Mouse (Mus musculus) embryonic fibroblast, embryonic 13.5 days (primary cell): ENCODE results near the gene Hip1r.

Experiments used
- CTCF ChIP-seq: IDR thresholded peaks from 2 replicates; pipeline ENCODE4 v1.5.1; 2011; ENCODE audit warnings: mild to moderate bottlenecking, control low read depth, low read length, moderate library complexity, borderline replicate concordance; ENCODE audit not compliant: insufficient read depth
- POLR2A ChIP-seq: IDR thresholded peaks from 2 replicates; pipeline ENCODE4 v1.6.1; 2011; ENCODE audit warnings: low read depth, mild to moderate bottlenecking, control low read depth, low read length, moderate library complexity

DNA sequence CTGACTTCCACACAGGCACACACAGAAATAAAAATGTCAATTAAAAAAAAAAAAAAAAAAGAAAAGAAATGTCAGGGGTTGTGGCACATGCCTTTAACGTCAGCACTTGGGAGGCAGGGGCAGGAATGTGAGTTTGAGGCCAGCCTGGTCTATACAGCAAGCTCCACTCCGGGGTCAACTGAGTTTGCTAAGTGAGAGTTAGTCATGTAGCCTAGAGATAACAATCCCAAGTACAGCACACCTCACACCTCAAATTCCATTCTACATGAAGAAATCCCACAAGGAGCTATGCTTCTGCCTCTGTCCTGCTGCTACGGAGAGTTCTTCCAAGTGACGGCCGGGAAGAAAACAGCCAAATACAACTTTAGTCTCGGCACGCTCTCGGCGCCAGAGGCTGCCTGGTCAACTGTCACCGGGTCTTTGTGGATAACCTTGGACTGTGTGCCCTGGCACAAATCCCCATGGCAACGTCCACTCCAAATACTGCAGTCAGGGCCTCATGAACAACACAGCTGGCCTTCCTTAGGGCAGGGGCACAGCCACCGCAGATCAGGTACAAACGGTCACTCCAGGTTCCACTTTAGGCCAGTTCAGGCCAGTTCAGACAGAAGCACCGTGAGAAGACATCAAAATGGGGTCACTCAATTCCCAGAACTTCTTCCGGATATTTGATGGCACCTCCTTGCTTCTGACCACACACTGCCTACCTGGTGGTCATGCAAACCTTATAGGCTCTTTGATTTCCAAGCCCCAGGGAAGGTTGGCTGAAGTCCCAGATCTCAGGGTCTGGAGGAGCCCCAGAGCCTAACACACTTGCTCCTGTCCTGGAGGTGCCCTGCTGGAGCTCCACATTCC lies 52.4 kb downstream of the Hip1r start:
- TF ChIP-seq POLR2A (no peak), CTCF (no peak)
